In the genomic region with DNA sequence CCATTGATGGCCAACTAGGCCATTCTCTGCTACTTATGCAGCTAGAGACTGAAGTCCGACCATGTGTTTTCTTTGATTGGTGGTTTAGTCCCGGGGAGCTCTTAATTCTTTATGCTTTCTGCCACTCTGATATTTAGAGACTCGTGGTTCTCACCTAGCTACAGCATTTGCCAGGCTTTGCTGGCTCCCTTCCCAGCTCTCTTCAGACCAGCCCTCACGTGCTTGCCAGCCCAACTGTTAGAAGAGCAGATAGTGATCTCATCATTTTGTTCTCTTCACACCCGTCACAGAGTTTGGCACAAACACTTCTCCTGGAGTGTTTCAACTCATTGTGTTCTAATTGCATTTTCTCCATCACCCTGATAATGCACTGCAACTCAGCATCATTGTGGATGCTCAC, we compare ENCODE assay signal across 10 mouse cellular contexts.
DNase-seq lines count a peak whose midpoint lies in the region; ATAC-seq and TF ChIP-seq lines count a peak whose summit lies in the region.
"Had no signal": no experiment of that assay in that cellular context is flagged by ENCODE, and none has a peak within 500 bp of the region (broad histone marks: within the 10 kb centered on the region; RNA-seq: fewer than 3 reads in every experiment).

No protein-coding gene starts in this region.

- H3K4me1 ChIP-seq in heart, embryonic 16.5 days (ENCODE audit: control insufficient read depth, insufficient read depth, low read length) = peaks cover 2% of the 10 kb centered on the region; the same call in 1 of the 2 replicates
- no peaks in the 10 kb centered on the region for H3K4me1 ChIP-seq in midbrain, postnatal 0 days (ENCODE audit: insufficient read depth, low read length)
- H3K4me1 ChIP-seq: heart, embryonic 12.5 days had no signal

- ATAC-seq in heart, embryonic 16.5 days (replicated peaks; ENCODE audit: extremely low read depth, insufficient read depth, low FRiP score) = peak; percentile 70
- ATAC-seq in midbrain, postnatal 0 days (ENCODE audit: low FRiP score) = no peak; the same call in 1 of the 2 replicates

- no peak for DNase-seq in heart, adult 9 months (ENCODE audit: low spot score in 2 of 2)
- peak; percentile 73 for DNase-seq in cerebellum, adult 9-11 months
- peak; percentile 75 to 78 for DNase-seq in layer of hippocampus, adult 8-10 months (ENCODE audit: low spot score in 2 of 2)
- peak; percentile 81 for DNase-seq in midbrain, postnatal 0 days (ENCODE audit: low spot score)
- DNase-seq in c-Kit-positive CD71-positive TER-119-positive erythroid progenitor cells, embryonic 14.5 days (ENCODE audit: low spot score) = no peak
- DNase-seq in spleen, adult 18-20 months = no peak
- DNase-seq in testis, postnatal 10 days (ENCODE audit: low spot score) = no peak
- DNase-seq: lung, postnatal 36 days had no signal

- no peak overlapping the region for H3K27ac ChIP-seq in heart, embryonic 16.5 days (ENCODE audit: low read length)
- no peak overlapping the region for H3K27ac ChIP-seq in midbrain, postnatal 0 days (ENCODE audit: low read depth, low read length)

- no peak overlapping the region for H3K4me3 ChIP-seq in heart, embryonic 16.5 days (ENCODE audit: low read length)
- H3K4me3 ChIP-seq in midbrain, postnatal 0 days (ENCODE audit: low read depth, low read length) = no peak overlapping the region
- H3K4me3 ChIP-seq: heart, embryonic 12.5 days had no signal

- 30% methylated on average over 5 of the region's 5 CpGs for WGBS in heart, embryonic 16.5 days
- 65% methylated on average over 5 of the region's 5 CpGs for WGBS in midbrain, postnatal 0 days

- no peaks in the 10 kb centered on the region for H3K9me3 ChIP-seq in heart, embryonic 16.5 days (replicated peaks; ENCODE audit: control insufficient read depth, low read length)
- H3K9me3 ChIP-seq in midbrain, postnatal 0 days (ENCODE audit: low read length) = no peaks in the 10 kb centered on the region
- H3K9me3 ChIP-seq: heart, embryonic 12.5 days had no signal

- H3K9ac ChIP-seq in heart, embryonic 16.5 days (ENCODE audit: low read length) = no peak overlapping the region
- no peak overlapping the region for H3K9ac ChIP-seq in midbrain, postnatal 0 days (replicated peaks; ENCODE audit: low read length, poor library complexity, severe bottlenecking)
- H3K9ac ChIP-seq: heart, embryonic 12.5 days had no signal

- H3K4me2 ChIP-seq in heart, embryonic 16.5 days (ENCODE audit: low read depth, low read length) = no peak overlapping the region
- no peak overlapping the region for H3K4me2 ChIP-seq in midbrain, postnatal 0 days (ENCODE audit: low read depth, low read length, poor library complexity, severe bottlenecking)
- H3K4me2 ChIP-seq: heart, embryonic 12.5 days had no signal

- no peak for TF ChIP-seq CTCF in midbrain, postnatal 0 days (IDR thresholded peaks at IDR 0.05)

- H3K36me3 ChIP-seq in heart, embryonic 16.5 days (ENCODE audit: control insufficient read depth, insufficient read depth) = no peaks in the 10 kb centered on the region
- no peaks in the 10 kb centered on the region for H3K36me3 ChIP-seq in midbrain, postnatal 0 days (ENCODE audit: insufficient read depth, low read length)
- H3K36me3 ChIP-seq: heart, embryonic 12.5 days had no signal

- no peaks in the 10 kb centered on the region for H3K27me3 ChIP-seq in heart, embryonic 16.5 days (ENCODE audit: control insufficient read depth, insufficient read depth, low read length)
- no peaks in the 10 kb centered on the region for H3K27me3 ChIP-seq in midbrain, postnatal 0 days (ENCODE audit: insufficient read depth, low read length)
- H3K27me3 ChIP-seq: heart, embryonic 12.5 days had no signal

Comparison
In these comparisons a context has a peak if more than half of its experiments do, and no peak if none do; other contexts are left out.
1. DNase-seq: peak in cerebellum, adult 9-11 months (single experiment), layer of hippocampus, adult 8-10 months (2 of 2) and midbrain, postnatal 0 days (single experiment); none in heart, adult 9 months (0 of 2), c-Kit-positive CD71-positive TER-119-positive erythroid progenitor cells, embryonic 14.5 days (single experiment), spleen, adult 18-20 months (0 of 2) and testis, postnatal 10 days (single experiment).